Comparison of ENCODE assay signal across 13 mouse cellular contexts in genomic region chr15:44851346-44852064, GRCm38 (mm10).
A peak's percentile ranks its signal among the peaks of the same experiment; 100 is the strongest.
DNase-seq lines count a peak whose midpoint lies in the region; ATAC-seq lines count a peak whose summit lies in the region.
"Had no signal": no experiment of that assay in that cellular context is flagged by ENCODE, and none has a peak within 500 bp of the region (broad histone marks: within the 10 kb centered on the region; RNA-seq: fewer than 3 reads in every experiment).

No protein-coding gene starts in this region.

- no peak overlapping the region for H3K4me2 ChIP-seq in neural tube, embryonic 12.5 days (replicated peaks)
- no peak overlapping the region for H3K4me2 ChIP-seq in hindbrain, embryonic 15.5 days
- no peak overlapping the region for H3K4me2 ChIP-seq in neural tube, embryonic 14.5 days (ENCODE audit: low read depth, low read length)
- H3K4me2 ChIP-seq in liver, embryonic 11.5 days, result no peak overlapping the region
- H3K4me2 ChIP-seq: lung, embryonic 14.5 days had no signal

- ATAC-seq in cerebellum, adult (ENCODE audit: insufficient number of reproducible peaks, low FRiP score, low TSS enrichment), result peak; percentile 36; the same call in 1 of the 2 replicates
- peak; percentile 88 for ATAC-seq in neural tube, embryonic 12.5 days (ENCODE audit: low FRiP score, low read depth)
- ATAC-seq in hindbrain, embryonic 15.5 days (ENCODE audit: low FRiP score, low read depth), result peak; percentile 54; the same call in 1 of the 2 replicates
- peak; percentile 61 for ATAC-seq in neural tube, embryonic 14.5 days (ENCODE audit: low read depth)
- no peak for ATAC-seq in liver, embryonic 11.5 days (replicated peaks; ENCODE audit: low FRiP score)

- no peaks in the 10 kb centered on the region for H3K27me3 ChIP-seq in neural tube, embryonic 12.5 days (replicated peaks)
- H3K27me3 ChIP-seq in hindbrain, embryonic 15.5 days, result no peaks in the 10 kb centered on the region
- H3K27me3 ChIP-seq in neural tube, embryonic 14.5 days (ENCODE audit: control insufficient read depth, insufficient read depth, low read length), result no peaks in the 10 kb centered on the region
- no peaks in the 10 kb centered on the region for H3K27me3 ChIP-seq in liver, embryonic 11.5 days (replicated peaks; ENCODE audit: control insufficient read depth, insufficient read depth, low read length)

- no peaks in the 10 kb centered on the region for H3K9me3 ChIP-seq in neural tube, embryonic 12.5 days
- H3K9me3 ChIP-seq in hindbrain, embryonic 15.5 days, result no peaks in the 10 kb centered on the region
- no peaks in the 10 kb centered on the region for H3K9me3 ChIP-seq in neural tube, embryonic 14.5 days (ENCODE audit: control insufficient read depth, low read length)
- no peaks in the 10 kb centered on the region for H3K9me3 ChIP-seq in liver, embryonic 11.5 days (ENCODE audit: control insufficient read depth, low read length)

- H3K36me3 ChIP-seq in neural tube, embryonic 12.5 days, result no peaks in the 10 kb centered on the region
- no peaks in the 10 kb centered on the region for H3K36me3 ChIP-seq in hindbrain, embryonic 15.5 days
- no peaks in the 10 kb centered on the region for H3K36me3 ChIP-seq in neural tube, embryonic 14.5 days (ENCODE audit: control insufficient read depth, insufficient read depth, low read length)
- no peaks in the 10 kb centered on the region for H3K36me3 ChIP-seq in liver, embryonic 11.5 days (ENCODE audit: control insufficient read depth, insufficient read depth, low read length)

- 23% methylated on average over 5 of the region's 5 CpGs for WGBS in neural tube, embryonic 12.5 days
- 11% methylated on average over 5 of the region's 5 CpGs for WGBS in hindbrain, embryonic 15.5 days
- WGBS in neural tube, embryonic 14.5 days, result 21% methylated on average over 5 of the region's 5 CpGs
- 61% methylated on average over 5 of the region's 5 CpGs for WGBS in liver, embryonic 11.5 days

- H3K27ac ChIP-seq in neural tube, embryonic 12.5 days, result no peak overlapping the region
- H3K27ac ChIP-seq in hindbrain, embryonic 15.5 days (replicated peaks), result no peak overlapping the region
- no peak overlapping the region for H3K27ac ChIP-seq in neural tube, embryonic 14.5 days (ENCODE audit: low read depth, low read length)
- no peak overlapping the region for H3K27ac ChIP-seq in liver, embryonic 11.5 days (ENCODE audit: low read depth, low read length)

- H3K4me1 ChIP-seq in neural tube, embryonic 12.5 days, result no peaks in the 10 kb centered on the region
- no peaks in the 10 kb centered on the region for H3K4me1 ChIP-seq in hindbrain, embryonic 15.5 days (replicated peaks)
- no peaks in the 10 kb centered on the region for H3K4me1 ChIP-seq in neural tube, embryonic 14.5 days (ENCODE audit: control insufficient read depth, insufficient read depth, low read length)
- no peaks in the 10 kb centered on the region for H3K4me1 ChIP-seq in liver, embryonic 11.5 days (replicated peaks; ENCODE audit: control insufficient read depth, insufficient read depth, low read length)

- no peak overlapping the region for H3K9ac ChIP-seq in neural tube, embryonic 12.5 days
- H3K9ac ChIP-seq in hindbrain, embryonic 15.5 days, result no peak overlapping the region
- H3K9ac ChIP-seq in neural tube, embryonic 14.5 days (replicated peaks; ENCODE audit: low read depth, low read length), result no peak overlapping the region
- no peak overlapping the region for H3K9ac ChIP-seq in liver, embryonic 11.5 days (ENCODE audit: low read depth, low read length)
- H3K9ac ChIP-seq: lung, embryonic 14.5 days had no signal

- no peak for DNase-seq in cerebellum, postnatal 4 days (ENCODE audit: low spot score in 2 of 2)
- no peak for DNase-seq in neural tube, embryonic 10.5 days (ENCODE audit: extremely low spot score, low spot score)
- DNase-seq in heart, adult 8-10 months (ENCODE audit: low spot score), result no peak
- no peak for DNase-seq in liver, embryonic 11.5 days (ENCODE audit: low spot score)
- DNase-seq: heart, adult 18-20 months; heart, postnatal 14 days; kidney, adult 2 months; lung, embryonic 14.5 days; spleen, adult 18-20 months had no signal

- H3K4me3 ChIP-seq in neural tube, embryonic 12.5 days, result no peak overlapping the region
- H3K4me3 ChIP-seq in hindbrain, embryonic 15.5 days, result no peak overlapping the region
- no peak overlapping the region for H3K4me3 ChIP-seq in neural tube, embryonic 14.5 days (ENCODE audit: low read depth, low read length)
- no peak overlapping the region for H3K4me3 ChIP-seq in liver, embryonic 11.5 days (ENCODE audit: low read depth, low read length)
